Mouse (Mus musculus): ENCODE measurements at regions not wholly inside any gene's neighbourhood (a gene's known extent, or its start where the extent isn't known, plus 50 kb on each side); places are given as distances from the start of the nearest gene placed in this dataset.

- H3K36me3 ChIP-seq (ENCODE audit: control insufficient read depth, insufficient read depth, low read length, poor library complexity, severe bottlenecking) = no peaks in the 10 kb centered on the region
- no peaks in the 10 kb centered on the region for H3K27me3 ChIP-seq (ENCODE audit: control insufficient read depth, insufficient read depth, low read length, poor library complexity, severe bottlenecking)
- no peak for DNase-seq (ENCODE audit: low read depth, low spot score)
Observed at GRCm38 (mm10) chr6:100483836-100484235, 187.1 kb downstream of the Shq1 start.

- Histone ChIP-seq H3K27me3 (ENCODE audit: control insufficient read depth, insufficient read depth, low read length, poor library complexity, severe bottlenecking) (no peaks in the 10 kb centered on the region), H3K36me3 (ENCODE audit: control insufficient read depth, insufficient read depth, low read length, poor library complexity, severe bottlenecking) (no peaks in the 10 kb centered on the region)
- DNase-seq (ENCODE audit: low read depth, low spot score) = no peak
Observed at GRCm38 (mm10) chr6:100483084-100483810, 187.7 kb downstream of the Shq1 start.

DNA sequence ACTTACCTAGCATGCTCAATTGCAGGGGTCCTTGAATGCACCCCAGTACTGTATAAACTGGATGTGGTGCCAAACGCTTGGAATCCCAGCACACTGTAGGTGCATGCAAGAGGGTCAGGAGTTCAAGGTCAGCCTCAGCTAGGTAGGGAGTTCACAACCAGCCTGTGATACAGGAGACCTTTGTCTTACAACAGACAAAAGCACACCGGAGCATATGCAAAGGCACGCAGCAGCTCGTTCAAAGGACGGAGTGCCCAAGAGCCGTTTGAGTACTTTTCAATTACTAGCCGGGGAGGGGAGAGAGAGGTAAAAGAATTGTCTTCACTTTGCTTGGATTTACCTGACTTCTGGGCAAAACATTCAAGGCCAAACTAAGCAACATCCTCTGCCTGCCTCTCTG lies 188.4 kb downstream of the Shq1 start:
- DNase-seq (ENCODE audit: low read depth, low spot score) = no peak
- H3K36me3 ChIP-seq (ENCODE audit: control insufficient read depth, insufficient read depth, low read length, poor library complexity, severe bottlenecking) = no peaks in the 10 kb centered on the region
- H3K27me3 ChIP-seq (ENCODE audit: control insufficient read depth, insufficient read depth, low read length, poor library complexity, severe bottlenecking) = no peaks in the 10 kb centered on the region

- H3K36me3 ChIP-seq (ENCODE audit: control insufficient read depth, insufficient read depth, low read length, poor library complexity, severe bottlenecking) = no peaks in the 10 kb centered on the region
- peak; percentile 45 for DNase-seq (ENCODE audit: low read depth, low spot score)
- H3K27me3 ChIP-seq (ENCODE audit: control insufficient read depth, insufficient read depth, low read length, poor library complexity, severe bottlenecking) = no peaks in the 10 kb centered on the region
Observed at GRCm38 (mm10) chr6:100480525-100480924, 190.4 kb downstream of the Shq1 start.

- H3K36me3 ChIP-seq (ENCODE audit: control insufficient read depth, insufficient read depth, low read length, poor library complexity, severe bottlenecking) = no peaks in the 10 kb centered on the region
- no peaks in the 10 kb centered on the region for H3K27me3 ChIP-seq (ENCODE audit: control insufficient read depth, insufficient read depth, low read length, poor library complexity, severe bottlenecking)
- DNase-seq (ENCODE audit: low read depth, low spot score) = no peak
Observed at GRCm38 (mm10) chr6:100479881-100480280, 191.1 kb downstream of the Shq1 start.

GRCm38 (mm10) chr6:100479455-100479854 lies 191.5 kb downstream of the Shq1 start:
- no peak for DNase-seq (ENCODE audit: low read depth, low spot score)
- no peaks in the 10 kb centered on the region for H3K27me3 ChIP-seq (ENCODE audit: control insufficient read depth, insufficient read depth, low read length, poor library complexity, severe bottlenecking)
- no peaks in the 10 kb centered on the region for H3K36me3 ChIP-seq (ENCODE audit: control insufficient read depth, insufficient read depth, low read length, poor library complexity, severe bottlenecking)

DNA sequence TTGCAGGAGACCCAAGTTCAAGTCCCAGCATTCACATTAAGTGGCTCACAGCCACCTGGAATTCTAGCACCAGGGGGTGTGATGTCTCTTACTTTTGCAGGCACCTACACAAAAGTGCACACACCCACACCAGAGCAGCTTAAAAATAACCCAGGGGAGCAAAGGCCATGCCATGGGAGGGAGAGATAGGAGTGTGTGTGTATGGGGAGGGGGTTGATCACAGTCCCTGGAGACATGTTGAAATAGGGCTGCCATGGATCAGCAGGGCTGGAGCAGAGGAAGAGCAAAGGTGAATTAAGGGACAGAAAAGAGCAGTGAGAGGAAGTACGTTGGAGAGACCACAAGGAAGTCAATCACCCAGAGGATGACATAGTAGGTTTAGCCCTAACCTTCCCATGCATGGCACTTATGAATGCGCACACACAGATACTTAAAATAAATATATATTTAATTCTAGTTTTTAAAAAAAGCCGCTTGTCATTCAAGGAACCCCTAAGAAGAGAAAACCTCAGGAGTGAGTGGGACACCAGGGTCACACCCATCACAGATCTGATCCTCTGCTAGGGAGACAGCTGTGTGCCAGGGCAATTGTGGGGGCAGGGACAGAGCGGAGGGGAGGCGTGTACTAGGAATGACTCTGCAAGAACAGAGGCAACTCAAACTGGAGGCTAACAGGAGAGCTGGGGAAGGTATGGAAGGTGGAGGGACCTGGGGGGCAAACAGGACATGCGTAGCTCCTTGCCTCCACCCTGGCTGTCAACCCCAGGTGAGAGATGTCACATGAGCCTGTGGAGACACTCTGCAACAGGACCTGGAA lies 189.5 kb upstream of the Rybp start:
- no peak for DNase-seq (ENCODE audit: low read depth, low spot score)
- Histone ChIP-seq H3K36me3 (ENCODE audit: control insufficient read depth, insufficient read depth, low read length, poor library complexity, severe bottlenecking) (no peaks in the 10 kb centered on the region), H3K27me3 (ENCODE audit: control insufficient read depth, insufficient read depth, low read length, poor library complexity, severe bottlenecking) (no peaks in the 10 kb centered on the region)

DNA sequence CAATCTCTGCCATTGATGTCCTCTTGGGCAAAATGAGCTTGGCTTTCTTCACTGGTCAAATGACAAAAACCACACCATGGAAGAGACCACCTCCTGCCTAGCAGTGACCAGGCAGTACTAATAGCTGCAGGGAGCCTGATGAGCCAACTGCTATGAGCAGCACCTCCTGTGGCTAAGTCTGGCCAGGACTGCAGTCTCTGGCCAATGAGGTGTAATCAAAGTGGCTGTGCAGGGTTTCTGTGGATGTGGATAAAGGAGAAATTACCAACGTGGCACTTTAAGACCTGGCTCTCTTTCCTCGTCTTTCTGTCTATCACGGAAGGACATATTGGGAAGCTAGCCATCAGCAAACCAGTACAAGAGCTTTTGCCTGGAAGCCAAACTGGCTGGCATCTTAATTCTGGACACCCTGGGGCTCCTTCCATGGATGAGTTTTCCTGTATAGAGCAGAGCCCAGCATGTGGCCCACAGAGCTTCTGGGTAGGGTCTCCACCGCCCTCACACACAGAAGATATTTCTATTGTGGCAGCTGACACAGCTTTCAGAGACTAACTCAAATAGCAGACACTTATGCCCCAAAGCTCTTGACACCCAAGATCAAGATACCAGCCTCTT lies 188.2 kb upstream of the Rybp start:
- H3K27me3 ChIP-seq (ENCODE audit: control insufficient read depth, insufficient read depth, low read length, poor library complexity, severe bottlenecking) = no peaks in the 10 kb centered on the region
- no peak for DNase-seq (ENCODE audit: low read depth, low spot score)
- H3K36me3 ChIP-seq (ENCODE audit: control insufficient read depth, insufficient read depth, low read length, poor library complexity, severe bottlenecking) = no peaks in the 10 kb centered on the region

DNA sequence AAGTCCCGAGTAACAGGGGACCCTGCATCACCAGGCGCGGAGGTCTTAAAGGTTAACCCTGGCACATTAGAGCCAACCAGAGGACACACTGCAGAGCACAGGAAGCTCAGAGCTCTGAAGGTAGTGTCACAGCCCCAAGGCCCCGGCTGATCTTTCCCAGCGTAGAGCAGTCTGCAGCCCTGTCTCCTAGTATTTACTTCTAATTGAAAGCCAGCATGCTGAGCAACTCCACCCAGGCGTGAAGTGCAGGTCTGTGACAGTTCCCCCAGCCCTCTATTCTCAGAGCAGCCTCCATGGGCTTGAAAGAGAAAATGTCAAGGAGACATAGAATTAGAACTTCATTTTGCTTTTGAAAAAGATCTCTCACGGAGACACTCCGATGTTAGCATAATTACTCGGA lies 187.0 kb upstream of the Rybp start:
- Histone ChIP-seq H3K36me3 (ENCODE audit: control insufficient read depth, insufficient read depth, low read length, poor library complexity, severe bottlenecking) (no peaks in the 10 kb centered on the region), H3K27me3 (ENCODE audit: control insufficient read depth, insufficient read depth, low read length, poor library complexity, severe bottlenecking) (no peaks in the 10 kb centered on the region)
- DNase-seq (ENCODE audit: low read depth, low spot score) = no peak

DNA sequence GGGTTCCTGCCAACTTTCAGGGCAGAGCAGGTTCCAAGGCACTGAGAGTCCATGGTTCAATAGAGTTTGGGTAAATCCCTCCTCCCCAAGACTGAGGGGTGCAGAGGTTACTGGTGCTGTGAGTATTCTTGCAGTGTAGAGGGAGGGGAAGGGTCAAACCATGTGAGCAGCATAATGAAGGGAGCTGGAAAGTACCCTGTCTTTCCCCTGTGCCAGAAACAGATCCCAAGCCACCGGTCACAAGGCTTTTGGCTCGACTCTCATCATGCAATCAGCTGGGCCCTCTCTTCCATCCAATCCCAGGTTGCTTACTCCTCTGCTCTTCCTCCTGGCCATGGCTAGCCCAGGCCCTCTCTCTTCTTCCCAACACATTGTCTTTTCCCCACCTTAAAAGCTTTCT lies 182.8 kb upstream of the Rybp start:
- Histone ChIP-seq H3K36me3 (ENCODE audit: control insufficient read depth, insufficient read depth, low read length, poor library complexity, severe bottlenecking) (no peaks in the 10 kb centered on the region), H3K27me3 (ENCODE audit: control insufficient read depth, insufficient read depth, low read length, poor library complexity, severe bottlenecking) (no peaks in the 10 kb centered on the region)
- DNase-seq (ENCODE audit: low read depth, low spot score) = no peak

DNA sequence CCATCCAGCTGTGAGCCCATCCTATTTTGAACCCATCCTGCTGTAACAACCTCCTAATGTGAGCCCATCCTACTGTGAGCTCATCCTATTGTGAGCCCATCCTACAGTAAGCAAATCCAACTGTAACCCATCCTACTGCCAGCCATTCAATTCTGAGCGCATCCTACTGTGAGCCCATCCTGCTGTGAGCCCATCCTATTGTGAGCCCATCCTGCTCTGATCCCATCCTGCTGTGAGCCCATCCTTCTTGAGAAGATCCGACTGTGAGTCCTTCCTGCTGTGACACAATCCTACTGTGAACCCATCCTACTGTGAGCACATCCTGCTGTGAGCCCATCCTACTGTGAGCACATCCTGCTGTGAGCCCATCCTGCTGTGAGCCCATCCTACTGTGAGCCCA lies 175.5 kb upstream of the Rybp start:
- H3K27me3 ChIP-seq (ENCODE audit: control insufficient read depth, insufficient read depth, low read length, poor library complexity, severe bottlenecking) = no peaks in the 10 kb centered on the region
- no peak for DNase-seq (ENCODE audit: low read depth, low spot score)
- no peaks in the 10 kb centered on the region for H3K36me3 ChIP-seq (ENCODE audit: control insufficient read depth, insufficient read depth, low read length, poor library complexity, severe bottlenecking)

DNA sequence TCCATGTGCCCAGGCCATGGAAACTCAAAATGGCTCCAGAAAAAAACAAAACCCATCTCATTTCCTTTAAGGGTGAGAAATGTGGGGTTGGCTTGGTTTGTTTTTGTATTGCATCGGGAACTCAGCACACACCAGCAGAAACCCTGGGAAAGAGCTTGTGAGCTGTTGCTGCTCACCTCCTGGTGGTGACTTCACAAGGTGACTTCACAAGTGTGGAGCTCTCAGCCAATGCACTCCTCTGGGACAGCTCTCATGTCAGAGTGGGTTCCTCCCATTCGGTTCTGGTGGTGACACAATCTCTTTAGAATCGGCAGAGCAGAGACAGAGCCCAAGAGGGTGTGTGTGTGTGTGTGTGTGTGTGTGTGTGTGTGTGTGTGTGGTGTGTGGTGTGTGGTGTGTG lies 166.1 kb upstream of the Rybp start:
- no peaks in the 10 kb centered on the region for H3K27me3 ChIP-seq (ENCODE audit: control insufficient read depth, insufficient read depth, low read length, poor library complexity, severe bottlenecking)
- H3K36me3 ChIP-seq (ENCODE audit: control insufficient read depth, insufficient read depth, low read length, poor library complexity, severe bottlenecking) = no peaks in the 10 kb centered on the region
- no peak for DNase-seq (ENCODE audit: low read depth, low spot score)

DNA sequence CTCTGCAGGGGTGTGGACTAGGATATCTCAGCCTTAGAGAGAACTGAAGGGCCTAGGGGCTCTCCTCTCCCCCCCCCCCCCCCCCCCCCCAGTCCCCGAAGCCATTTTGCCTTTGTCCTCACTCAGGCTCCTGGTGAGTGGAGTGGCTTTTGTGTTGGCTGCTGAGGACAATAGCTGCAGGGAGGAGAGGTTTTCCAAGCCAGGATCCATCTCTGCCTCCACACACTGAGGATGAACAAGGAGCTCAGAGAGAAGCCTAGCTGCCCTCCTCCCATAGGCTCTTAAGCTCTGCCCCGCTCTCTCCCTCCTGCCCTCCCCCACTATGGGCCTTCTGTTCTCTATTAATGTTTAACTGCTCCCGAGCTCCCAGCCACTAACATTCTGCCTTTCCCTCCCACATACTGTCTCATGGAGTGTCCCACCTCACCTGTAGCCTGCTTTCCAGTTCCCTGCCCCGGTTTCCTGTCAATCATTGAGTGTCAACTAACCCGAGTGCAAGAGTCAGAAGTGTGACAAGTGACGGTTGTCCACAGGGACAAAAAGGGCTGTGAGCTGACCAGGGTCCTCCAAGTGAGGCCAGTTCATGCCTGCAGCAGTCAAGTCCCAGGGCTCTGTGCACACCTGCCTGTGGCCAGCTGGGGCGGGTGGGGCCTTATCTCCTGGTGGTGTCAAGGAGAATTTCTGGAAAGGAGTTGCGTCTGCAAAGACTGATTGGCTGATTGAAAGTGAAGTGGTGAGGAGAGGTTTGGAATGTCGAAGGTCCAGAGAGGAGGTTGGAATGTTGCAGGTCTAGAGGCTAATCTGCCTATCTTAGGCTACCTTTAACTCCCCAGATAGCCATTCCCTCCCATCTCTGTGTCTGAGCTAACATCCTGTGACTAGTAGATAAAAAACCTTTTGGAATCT lies 165.1 kb upstream of the Rybp start:
- DNase-seq (ENCODE audit: low read depth, low spot score) = no peak
- Histone ChIP-seq H3K27me3 (ENCODE audit: control insufficient read depth, insufficient read depth, low read length, poor library complexity, severe bottlenecking) (no peaks in the 10 kb centered on the region), H3K36me3 (ENCODE audit: control insufficient read depth, insufficient read depth, low read length, poor library complexity, severe bottlenecking) (no peaks in the 10 kb centered on the region)

DNA sequence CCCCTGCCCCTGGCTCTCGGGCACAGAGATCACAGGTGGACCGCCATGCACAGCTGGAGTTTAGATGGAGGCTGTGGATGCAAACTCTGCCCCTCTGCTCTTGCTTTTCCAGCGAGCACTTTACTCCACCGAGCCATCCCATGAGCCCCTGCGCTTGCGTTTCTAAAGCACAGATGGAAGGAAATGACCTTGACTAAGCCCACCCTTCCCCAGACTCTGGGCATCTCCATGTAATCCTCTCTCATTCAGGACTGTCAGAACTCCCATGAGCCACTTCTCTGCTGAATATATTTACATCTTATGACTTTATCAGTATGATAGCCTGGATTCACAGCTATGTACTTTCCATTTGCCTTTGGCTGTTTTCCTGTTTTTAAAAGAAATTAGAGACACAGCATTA lies 162.8 kb upstream of the Rybp start:
- DNase-seq (ENCODE audit: low read depth, low spot score) = no peak
- no peaks in the 10 kb centered on the region for H3K27me3 ChIP-seq (ENCODE audit: control insufficient read depth, insufficient read depth, low read length, poor library complexity, severe bottlenecking)
- H3K36me3 ChIP-seq (ENCODE audit: control insufficient read depth, insufficient read depth, low read length, poor library complexity, severe bottlenecking) = no peaks in the 10 kb centered on the region
